Mouse (Mus musculus) heart, postnatal 10 days (tissue): ENCODE results near the gene Vax2. TPM values are rescaled to one million over a fixed set of nuclear protein-coding genes. Genes with fewer than 3 reads are reported as not detected.

Source experiments
- DNase-seq, 2 experiments: peaks; one replicate each; pipeline ENCODE4 v3.0.0; 2021
- intact Hi-C: fragments of 180-260 bp; cut with DNase I; formaldehyde crosslinking; loops from one replicate; pipeline ENCODE4 v1.15.1; 2025
- total RNA-seq, 2 experiments: library from RNA; stranded (reverse); gene quantifications; 2 replicates each; pipeline ENCODE4 v1.2.3; 2021

Vax2 gene
- total RNA-seq, 2 experiments from 2014 or later: not detected

GRCm38 (mm10) chr6:83710361-83711066 is 550 bp upstream of the Vax2 start:
- intact Hi-C loops: no loop called here

GRCm38 (mm10) chr6:83711725-83712475 is 836 bp downstream of the Vax2 start:
- intact Hi-C loops: no loop called here
- DNase-seq: no peak

More at GRCm38 (mm10) chr6:83710361-83711066, 550 bp upstream of the Vax2 start:
- no peak for DNase-seq

- intact Hi-C loops: no loop called here
- DNase-seq: no peak
Measured at GRCm38 (mm10) chr6:83713271-83714136, 2.4 kb downstream of the Vax2 start.

GRCm38 (mm10) chr6:83714221-83715123 is 3.4 kb downstream of the Vax2 start:
- intact Hi-C loops: no loop called here
- DNase-seq: peak; percentile 36 to 45

GRCm38 (mm10) chr6:83715461-83716196 is 4.6 kb downstream of the Vax2 start:
- intact Hi-C loops: no loop called here
- DNase-seq: peak in 1 of 2 experiments; percentile 29

- DNase-seq: no peak
- intact Hi-C loops: no loop called here
Measured at GRCm38 (mm10) chr6:83717026-83717425, 6.0 kb downstream of the Vax2 start.

GRCm38 (mm10) chr6:83722526-83722925 is 11.5 kb downstream of the Vax2 start:
- intact Hi-C loops: no loop called here
- DNase-seq: no peak

- intact Hi-C loops: no loop called here
- DNase-seq: no peak
Measured at GRCm38 (mm10) chr6:83727178-83727577, 16.1 kb downstream of the Vax2 start.

GRCm38 (mm10) chr6:83728488-83728887 is 17.4 kb downstream of the Vax2 start:
- intact Hi-C loops: no loop called here
- peak in 1 of 2 experiments; percentile 33 for DNase-seq

GRCm38 (mm10) chr6:83729350-83729970 is 18.4 kb downstream of the Vax2 start:
- intact Hi-C loops: no loop called here
- no peak for DNase-seq

GRCm38 (mm10) chr6:83731128-83731527 is 20.1 kb downstream of the Vax2 start:
- intact Hi-C loops: loop anchor here (1.0 kb wide), 1 partner anchor 38 kb away; no protein-coding TSS in a partner anchor
- peak; percentile 76 to 85 for DNase-seq

GRCm38 (mm10) chr6:83737311-83737710 is 26.2 kb downstream of the Vax2 start:
- intact Hi-C loops: no loop called here
- no peak for DNase-seq

GRCm38 (mm10) chr6:83738596-83738995 is 27.5 kb downstream of the Vax2 start:
- DNase-seq: no peak
- intact Hi-C loops: no loop called here

- intact Hi-C loops: no loop called here
- DNase-seq: no peak
Measured at GRCm38 (mm10) chr6:83742761-83743160, 31.7 kb downstream of the Vax2 start, which contains the start of gene Atp6v1b1. TSS of gene Atp6v1b1 (plus strand) at chr6:83742990.

- intact Hi-C loops: no loop called here
- DNase-seq: no peak
Measured at GRCm38 (mm10) chr6:83743212-83743611, 32.1 kb downstream of the Vax2 start.

- no peak for DNase-seq
- intact Hi-C loops: no loop called here
Measured at GRCm38 (mm10) chr6:83744126-83744525, 33.1 kb downstream of the Vax2 start.

GRCm38 (mm10) chr6:83744557-83744956 is 33.5 kb downstream of the Vax2 start:
- no peak for DNase-seq
- intact Hi-C loops: no loop called here

GRCm38 (mm10) chr6:83745466-83745865 is 34.4 kb downstream of the Vax2 start:
- no peak for DNase-seq
- intact Hi-C loops: no loop called here

GRCm38 (mm10) chr6:83749286-83749685 is 38.2 kb downstream of the Vax2 start:
- intact Hi-C loops: no loop called here
- DNase-seq: no peak
